Mouse (Mus musculus) cerebellum, adult (tissue): ENCODE results near the gene Slc24a4.

Experiments
- ATAC-seq: cut with Nextera tagmentation; 2 replicates; pipeline ENCODE4 v1.9.2; 2017; ENCODE audit warnings: mild to moderate bottlenecking, moderate library complexity, mixed read lengths; ENCODE audit not compliant: insufficient number of reproducible peaks, low FRiP score, low TSS enrichment

Gene Slc24a4

DNA sequence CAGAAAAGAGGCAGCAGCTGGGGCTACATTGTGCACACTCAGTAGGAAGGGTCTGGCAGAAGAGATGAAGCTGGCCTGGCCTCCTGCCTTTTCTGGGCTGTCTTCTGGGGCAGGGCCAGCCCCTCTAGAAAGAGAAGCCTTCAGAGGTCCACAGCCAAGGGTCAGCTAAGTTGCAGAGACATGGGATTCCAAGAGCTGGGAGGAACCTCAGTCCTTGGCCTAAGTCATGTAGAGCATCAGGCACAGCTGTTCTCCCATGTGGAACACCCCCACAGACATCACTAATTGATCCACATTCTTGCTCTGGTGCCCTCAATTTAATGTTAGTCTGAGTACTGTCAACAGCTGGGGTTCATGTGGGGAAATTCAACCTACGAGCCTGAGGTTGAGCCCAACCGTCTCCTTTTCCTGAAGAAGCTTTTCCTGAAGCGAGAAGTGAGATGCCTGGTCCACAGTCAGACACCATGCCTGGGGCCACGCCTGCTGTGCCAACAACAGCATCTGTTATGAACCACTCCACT lies 174.4 kb downstream of the Slc24a4 start:
- no peak for ATAC-seq

DNA sequence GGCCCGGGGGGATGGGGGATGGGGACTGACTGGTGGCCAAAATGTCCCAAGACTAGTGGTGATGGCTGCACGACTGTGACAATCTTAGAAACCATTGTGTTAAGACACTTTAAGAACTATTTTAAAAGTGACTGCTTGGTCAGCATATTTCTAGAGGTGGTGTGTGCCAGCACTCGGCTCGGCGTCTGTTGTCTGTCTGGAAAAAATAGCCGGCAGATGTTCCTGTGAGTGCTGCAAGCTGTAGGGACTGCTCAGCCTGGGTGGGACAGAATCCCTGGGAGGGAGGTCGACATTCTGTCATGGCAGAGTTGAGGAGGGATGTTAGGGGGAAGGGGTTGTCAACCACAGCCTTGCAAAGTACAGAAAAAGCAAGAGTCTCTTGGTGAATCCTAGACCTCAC lies 175.3 kb downstream of the Slc24a4 start:
- ATAC-seq, result no peak

DNA sequence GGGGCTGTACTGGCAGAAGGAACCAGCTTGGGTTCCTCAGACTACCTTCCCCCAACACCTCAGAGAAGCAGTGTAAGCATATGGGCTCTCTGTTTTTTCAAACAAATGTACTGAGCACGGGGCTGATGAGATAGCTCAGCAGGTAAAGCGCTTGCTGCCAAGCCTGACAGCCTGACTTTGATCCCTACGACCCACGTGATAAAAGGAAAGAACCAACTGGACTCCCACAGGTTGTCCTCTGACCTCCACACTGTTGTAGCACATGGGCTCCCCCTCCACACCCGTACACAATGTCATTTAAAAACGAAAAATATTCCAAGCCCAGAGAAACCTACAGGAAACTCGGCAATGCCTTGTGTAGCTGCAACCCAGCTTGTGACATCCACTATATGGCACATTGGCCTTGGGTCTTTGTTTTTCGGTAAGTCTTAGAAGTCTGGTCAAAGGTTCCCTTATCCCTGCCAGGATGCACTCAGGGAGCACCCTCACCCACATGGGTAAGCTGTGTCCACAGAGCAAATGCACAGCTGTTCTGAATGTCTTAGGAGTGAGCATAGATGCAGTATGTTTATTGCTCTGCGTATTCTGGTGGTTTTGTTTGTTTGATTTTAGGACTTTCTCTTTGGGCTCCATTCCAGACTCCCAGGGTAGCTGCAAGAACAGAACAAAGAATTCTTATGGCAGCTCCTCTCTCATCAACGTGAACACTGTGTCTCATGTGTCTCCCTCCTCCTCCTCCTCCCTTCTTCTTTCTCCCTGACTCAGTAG lies 176.7 kb downstream of the Slc24a4 start:
- no peak for ATAC-seq

DNA sequence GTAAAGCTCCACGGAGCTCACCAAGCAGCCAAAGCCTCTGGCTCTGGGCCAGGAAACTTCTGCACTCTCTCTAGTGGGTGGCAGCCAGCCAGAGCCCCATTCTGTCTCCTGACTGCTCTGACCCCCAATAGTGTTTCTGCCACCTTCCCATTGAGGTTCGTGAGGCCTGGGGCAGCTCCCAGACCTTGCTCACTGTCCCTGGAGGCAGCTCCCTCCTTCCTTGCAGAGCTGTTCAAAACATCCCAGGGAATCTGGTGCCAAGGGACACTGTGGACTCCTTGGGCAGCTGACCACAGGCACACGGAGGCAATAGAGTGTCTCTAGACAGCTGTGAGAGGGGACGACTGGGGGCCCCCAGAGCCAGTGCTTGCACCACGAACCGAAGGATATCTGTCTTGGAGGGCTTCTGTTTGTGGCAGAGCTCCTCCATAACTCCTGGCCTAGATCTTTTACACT lies 179.5 kb downstream of the Slc24a4 start:
- no peak for ATAC-seq

DNA sequence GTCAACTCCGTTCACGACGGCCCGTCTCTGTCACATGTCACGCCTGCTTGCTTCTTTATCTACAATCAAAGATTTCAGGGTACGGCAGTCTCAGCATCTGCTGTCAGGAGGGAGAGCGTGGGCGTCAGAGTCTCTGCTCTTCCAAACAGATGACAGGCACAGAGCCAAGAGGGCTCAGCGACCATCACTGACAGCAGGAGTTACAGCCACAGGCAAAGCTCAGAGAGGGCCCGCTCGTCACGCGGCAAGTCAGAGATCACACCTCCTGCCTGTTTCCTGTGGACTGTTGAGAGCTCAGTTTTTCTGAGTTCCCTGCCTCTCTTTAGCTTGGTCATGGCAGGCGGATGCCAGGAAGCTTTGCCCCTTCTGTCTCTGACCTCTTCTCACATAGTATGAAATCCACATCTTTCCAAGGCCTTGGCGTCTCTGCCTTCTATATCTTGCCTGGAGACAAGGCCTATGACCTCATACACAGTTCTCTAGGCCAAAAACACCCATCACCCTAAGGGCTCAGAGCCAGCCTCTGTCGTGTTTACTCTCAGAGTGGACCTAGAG lies 180.0 kb downstream of the Slc24a4 start:
- no peak for ATAC-seq

DNA sequence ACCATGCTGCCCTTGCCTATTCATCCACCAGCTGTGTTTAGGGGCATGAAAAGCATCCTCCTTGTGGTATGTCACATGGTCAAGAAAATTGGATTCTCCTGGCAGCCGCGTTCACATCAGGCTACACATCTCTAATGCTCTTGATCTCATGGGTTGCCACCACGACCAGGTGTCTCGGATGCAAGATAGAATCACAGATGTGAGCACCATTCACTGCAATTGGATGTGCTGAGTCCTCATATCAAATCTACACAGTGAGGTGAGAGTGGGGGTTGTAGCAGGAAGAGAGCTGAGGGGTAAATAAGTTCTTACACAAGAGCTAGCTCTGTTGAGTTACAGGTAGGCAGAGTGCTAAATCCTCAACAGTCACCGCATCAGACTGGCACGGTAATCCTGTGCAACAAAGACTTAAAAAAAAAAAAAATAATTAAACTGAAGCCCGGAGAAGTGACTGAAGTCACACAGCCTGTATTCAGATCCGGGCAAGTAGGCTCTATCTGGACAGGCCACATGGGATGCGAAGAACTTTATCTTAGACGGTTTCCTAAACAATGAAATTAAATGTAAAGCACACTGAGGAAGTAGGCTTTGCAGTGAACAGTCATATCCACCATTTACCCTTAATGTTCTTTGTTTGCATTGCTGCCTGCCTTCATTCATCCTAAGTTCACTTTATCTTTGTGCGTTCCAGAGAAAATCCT lies 180.7 kb downstream of the Slc24a4 start:
- no peak for ATAC-seq

DNA sequence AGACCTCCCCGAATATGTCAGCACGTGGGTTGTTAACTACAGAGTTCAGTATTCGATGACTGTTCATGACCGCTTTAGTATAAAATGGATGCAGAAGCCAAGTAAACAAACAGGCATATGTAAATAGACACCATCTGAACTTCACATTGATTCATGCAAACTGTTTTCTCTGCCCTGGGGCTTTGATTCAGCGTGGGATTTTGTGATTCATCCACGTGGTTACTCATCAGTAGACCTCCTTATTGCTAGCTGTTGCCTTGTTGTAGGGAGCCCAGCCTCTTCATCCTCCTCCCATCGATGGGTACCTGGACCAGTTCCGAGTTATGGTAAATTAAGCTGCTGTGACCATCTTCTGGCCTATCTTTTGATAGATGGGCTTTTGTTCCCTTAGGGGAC lies 181.3 kb downstream of the Slc24a4 start:
- ATAC-seq, result no peak

DNA sequence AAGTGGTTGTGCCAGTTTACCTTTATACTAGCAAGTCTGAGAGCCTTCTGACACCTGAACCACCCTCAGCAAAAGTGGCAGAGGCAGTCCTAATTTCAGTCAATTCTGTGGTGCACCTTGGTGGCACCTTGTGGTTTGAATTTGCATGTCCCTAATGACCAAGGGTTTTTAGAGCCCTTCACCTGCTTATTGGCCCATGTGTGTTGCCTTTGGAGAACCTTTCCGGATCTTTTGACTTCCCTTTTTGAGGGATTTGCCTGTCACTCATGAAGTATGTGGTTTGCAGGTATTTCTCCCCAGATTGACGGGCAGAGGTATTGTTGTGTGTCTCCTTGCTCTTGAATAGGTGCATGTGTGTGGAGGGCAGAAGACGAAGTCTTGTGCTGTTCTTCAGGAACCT lies 181.7 kb downstream of the Slc24a4 start:
- ATAC-seq, result no peak

DNA sequence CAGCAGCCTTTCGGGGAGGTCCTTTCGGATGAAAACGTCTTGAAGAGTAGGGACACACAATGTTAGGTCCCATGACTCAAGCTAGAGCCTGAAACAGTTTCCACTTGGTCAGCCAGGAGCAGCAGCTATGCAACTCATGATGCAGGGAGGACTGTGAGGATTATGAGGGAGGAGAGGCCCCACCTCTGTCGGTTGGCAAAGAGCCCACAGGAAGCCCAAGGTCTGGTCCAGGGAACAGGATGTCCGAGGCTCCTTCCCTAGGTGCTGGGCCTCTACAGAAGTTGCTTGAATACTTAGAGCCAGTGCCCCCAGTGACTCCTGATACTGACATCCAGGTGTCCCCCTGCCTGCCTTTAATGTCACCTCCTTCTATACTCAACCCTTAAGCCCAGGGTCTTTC lies 182.9 kb downstream of the Slc24a4 start:
- ATAC-seq, result no peak
